Mouse (Mus musculus): Measurements from ENCODE around the gene Exoc3l4.

DNA sequence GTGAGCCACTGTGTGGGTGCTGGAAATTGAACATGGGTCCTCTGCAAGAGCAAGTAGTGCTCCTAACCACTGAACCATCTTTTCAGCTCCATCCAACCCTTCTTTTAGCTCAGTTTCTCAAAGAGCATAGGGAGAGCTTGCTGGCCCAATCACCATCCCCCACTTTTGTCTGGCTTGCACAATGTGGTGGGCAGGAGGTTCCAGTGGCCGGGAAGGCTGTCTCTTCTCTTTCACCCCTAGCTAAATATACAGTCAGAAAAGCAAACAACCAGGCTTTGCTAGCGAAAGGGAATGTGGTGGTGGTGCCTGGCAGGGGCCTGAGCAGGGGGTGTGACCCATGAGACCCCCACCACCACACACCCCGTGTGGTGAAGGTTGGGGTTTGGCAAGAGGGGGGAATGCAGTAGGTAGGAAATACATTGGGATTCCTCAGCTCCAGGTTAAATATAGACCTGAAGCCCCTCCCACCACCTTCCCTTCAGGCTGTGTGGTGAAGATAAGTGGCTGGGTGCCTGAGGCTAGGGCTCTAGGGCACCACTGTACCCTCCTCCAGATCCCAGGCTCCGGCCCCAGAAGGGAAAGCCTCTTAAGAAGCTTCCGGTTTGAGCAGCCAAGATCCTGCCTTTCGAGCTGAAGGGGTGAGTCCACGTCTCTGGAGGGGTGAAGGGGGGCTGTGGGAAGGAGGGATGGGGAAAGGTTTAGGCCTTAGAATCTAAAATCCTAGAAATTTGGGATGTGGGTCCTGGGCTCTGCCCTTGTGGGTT lies 4.3 kb downstream of the Exoc3l4 start:
- TF ChIP-seq POLR2A (IDR thresholded peaks at IDR 0.05; ENCODE audit: low read depth, low read length) (no peak), CTCF (IDR thresholded peaks at IDR 0.05; ENCODE audit: extremely low read depth, insufficient read depth, insufficient read length, insufficient replicate concordance) (no peak)
